Mouse (Mus musculus) limb, embryonic 12.5 days (tissue): Measurements from ENCODE around the gene Tiprl. TPM values are rescaled to one million over a fixed set of nuclear protein-coding genes. Genes with fewer than 3 reads are reported as not detected.

ENCODE experiments used
- ATAC-seq: fragments of 200-750 bp; cut with Nextera tagmentation; 2 replicates; pipeline ENCODE4 v1.8.0; 2017; ENCODE audit warnings: low read depth, moderate TSS enrichment; ENCODE audit not compliant: insufficient number of reproducible peaks, insufficient read depth, low FRiP score, low TSS enrichment
- H3K27ac ChIP-seq: fragments of 300-500 bp; sonication (generic); 2 replicates; pipeline ENCODE4 v1.5.1; 2016; ENCODE audit warnings: mild to moderate bottlenecking, moderate library complexity
- H3K27me3 ChIP-seq: fragments of 300-500 bp; sonication (generic); 2 replicates; pipeline ENCODE4 v1.6.1; 2016; ENCODE audit warnings: mild to moderate bottlenecking, moderate library complexity
- H3K36me3 ChIP-seq: fragments of 300-500 bp; sonication (generic); 2 replicates; pipeline ENCODE4 v1.6.1; 2016; ENCODE audit warnings: mild to moderate bottlenecking, moderate library complexity
- H3K4me1 ChIP-seq: fragments of 300-500 bp; sonication (generic); replicated peaks from 2 replicates; pipeline ENCODE4 v1.6.1; 2016
- H3K4me2 ChIP-seq: fragments of 300-500 bp; sonication (generic); 2 replicates; pipeline ENCODE4 v1.6.1; 2016; ENCODE audit warnings: mild to moderate bottlenecking, moderate library complexity
- H3K4me3 ChIP-seq: fragments of 300-500 bp; sonication (generic); replicated peaks from 2 replicates; pipeline ENCODE4 v1.5.1; 2016; ENCODE audit warnings: mild to moderate bottlenecking
- H3K9ac ChIP-seq: fragments of 300-500 bp; sonication (generic); replicated peaks from 2 replicates; pipeline ENCODE4 v1.6.1; 2016; ENCODE audit warnings: mild to moderate bottlenecking, moderate library complexity
- H3K9me3 ChIP-seq: fragments of 300-500 bp; sonication (generic); 2 replicates; pipeline ENCODE4 v1.6.1; 2016; ENCODE audit warnings: mild to moderate bottlenecking, moderate library complexity
- WGBS: fragments of 180-500 bp; shearing (Covaris S2); methylation state at CpG from one replicate; pipeline ENCODE4 v1.1.7; 2016; 5-methylcytosine and 5-hydroxymethylcytosine counted together
- polyA plus RNA-seq: library from polyadenylated mRNA; unstranded; fragments of >200 nt; fragmentation: Nextera tagmentation; extraction: Ambion mirVana; gene quantifications from 2 replicates; pipeline ENCODE4 v1.2.1, GENCODE M21; 2016

Gene Tiprl
- polyA plus RNA-seq, 1 experiment from 2014 or later, result 95.9 TPM

- Histone ChIP-seq H3K9me3 (no peaks in the 10 kb centered on the region), H3K4me3 (no peak overlapping the region), H3K9ac (no peak overlapping the region), H3K27ac (no peak overlapping the region), H3K4me1 (peaks cover 12% of the 10 kb centered on the region), H3K27me3 (no peaks in the 10 kb centered on the region), H3K36me3 (peaks cover 9% of the 10 kb centered on the region), H3K4me2 (no peak overlapping the region)
- ATAC-seq, result no peak
- WGBS, result 89% methylated on average over 10 of the region's 10 CpGs
These were observed 46.1 kb downstream of the Tiprl start for GRCm38 (mm10) chr1:165190571-165191273.

GRCm38 (mm10) chr1:165190068-165190467, 46.7 kb downstream of the Tiprl start:
- 75% methylated on average over 6 of the region's 6 CpGs for WGBS
- Histone ChIP-seq H3K27ac (no peak overlapping the region), H3K27me3 (no peaks in the 10 kb centered on the region), H3K4me1 (peaks cover 12% of the 10 kb centered on the region), H3K9me3 (no peaks in the 10 kb centered on the region), H3K4me3 (no peak overlapping the region), H3K4me2 (no peak overlapping the region), H3K9ac (no peak overlapping the region), H3K36me3 (peaks cover 9% of the 10 kb centered on the region)
- ATAC-seq, result no peak

DNA sequence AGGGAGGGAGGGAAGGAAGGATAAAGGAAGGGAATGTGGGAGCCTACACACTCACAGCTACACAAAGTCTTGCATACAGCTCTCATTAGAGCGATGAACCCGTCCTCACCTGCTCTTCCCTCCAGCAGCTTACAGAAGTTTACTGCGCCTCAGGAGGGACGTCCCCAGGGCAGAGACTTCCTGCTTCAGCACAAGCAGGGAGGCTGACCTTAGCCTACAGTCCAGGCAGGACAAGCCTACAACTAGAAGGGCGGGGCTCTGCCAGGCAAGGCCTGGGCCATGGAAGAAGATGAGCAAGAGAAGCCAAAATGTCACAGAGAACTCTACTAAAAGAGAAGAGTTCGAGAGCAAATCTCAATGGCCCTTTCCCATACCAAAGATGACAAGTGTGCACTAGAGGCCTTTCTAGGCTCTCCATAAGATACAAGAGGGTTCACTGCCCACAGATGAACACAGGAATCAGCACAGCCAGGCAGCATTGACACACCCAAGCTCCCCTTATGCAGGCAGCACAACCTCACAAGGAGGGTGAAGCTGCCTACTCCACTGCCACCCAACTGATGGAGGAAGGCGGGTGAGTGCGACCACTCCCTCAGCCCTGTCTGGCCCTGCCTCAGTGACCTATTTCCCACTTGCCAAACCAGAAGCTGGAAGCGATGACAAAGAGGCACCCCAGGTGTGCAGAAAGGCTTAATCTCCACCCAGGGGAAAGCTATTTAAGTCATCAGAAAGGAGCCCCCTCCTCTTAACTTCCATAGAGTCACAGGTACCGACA, 47.8 kb downstream of the Tiprl start:
- Histone ChIP-seq H3K36me3 (peaks cover 17% of the 10 kb centered on the region), H3K9me3 (no peaks in the 10 kb centered on the region)
- 71% methylated on average over 10 of the region's 10 CpGs for WGBS

GRCm38 (mm10) chr1:165187357-165187756, 49.4 kb downstream of the Tiprl start:
- Histone ChIP-seq H3K4me1 (no peaks in the 10 kb centered on the region), H3K9ac (no peak overlapping the region), H3K4me2 (no peak overlapping the region), H3K27me3 (no peaks in the 10 kb centered on the region), H3K4me3 (no peak overlapping the region), H3K27ac (no peak overlapping the region), H3K9me3 (no peaks in the 10 kb centered on the region), H3K36me3 (peaks cover 29% of the 10 kb centered on the region)
- no peak for ATAC-seq
- WGBS, result 68% methylated on average over 5 of the region's 5 CpGs

More for the DNA sequence above, 47.8 kb downstream of the Tiprl start:
- H3K4me1 ChIP-seq, result 0 out of 2 replicates have a peak, but pooled peaks cover 6% of the 10 kb centered on the region
- H3K9ac ChIP-seq, result no peak overlapping the region
- H3K27ac ChIP-seq, result no peak overlapping the region
- no peaks in the 10 kb centered on the region for H3K27me3 ChIP-seq
- ATAC-seq, result no peak
- no peak overlapping the region for H3K4me2 ChIP-seq
- H3K4me3 ChIP-seq, result no peak overlapping the region

GRCm38 (mm10) chr1:165186491-165186890, 50.3 kb downstream of the Tiprl start:
- Histone ChIP-seq H3K27ac (no peak overlapping the region), H3K4me3 (no peak overlapping the region), H3K4me2 (no peak overlapping the region), H3K36me3 (peaks cover 36% of the 10 kb centered on the region), H3K4me1 (no peaks in the 10 kb centered on the region), H3K9me3 (no peaks in the 10 kb centered on the region), H3K9ac (no peak overlapping the region), H3K27me3 (no peaks in the 10 kb centered on the region)
- whole genome bisulfite sequencing, result 85% methylated on average over 12 of the region's 12 CpGs
- ATAC-seq, result no peak

- no peaks in the 10 kb centered on the region for H3K9me3 ChIP-seq
- H3K4me1 ChIP-seq, result 0 out of 2 replicates have a peak, but pooled peaks cover 3% of the 10 kb centered on the region
- H3K9ac ChIP-seq, result no peak overlapping the region
- H3K27me3 ChIP-seq, result no peaks in the 10 kb centered on the region
- no peak overlapping the region for H3K27ac ChIP-seq
- no peak for ATAC-seq
- peaks cover 40% of the 10 kb centered on the region for H3K36me3 ChIP-seq
- no peak overlapping the region for H3K4me2 ChIP-seq
- H3K4me3 ChIP-seq, result no peak overlapping the region
- 67% methylated on average over 7 of the region's 7 CpGs for WGBS
These were observed 51.7 kb downstream of the Tiprl start for GRCm38 (mm10) chr1:165185116-165185515.

- no peaks in the 10 kb centered on the region for H3K27me3 ChIP-seq
- H3K4me2 ChIP-seq, result no peak overlapping the region
- no peak overlapping the region for H3K4me3 ChIP-seq
- WGBS, result 87% methylated on average over 3 of the region's 3 CpGs
- H3K9me3 ChIP-seq, result no peaks in the 10 kb centered on the region
- ATAC-seq, result no peak
- H3K9ac ChIP-seq, result no peak overlapping the region
- H3K36me3 ChIP-seq, result peaks cover 45% of the 10 kb centered on the region
- H3K27ac ChIP-seq, result no peak overlapping the region
- H3K4me1 ChIP-seq, result 0 out of 2 replicates have a peak, but pooled peaks cover 3% of the 10 kb centered on the region
These were observed 52.6 kb downstream of the Tiprl start for GRCm38 (mm10) chr1:165184178-165184577.

GRCm38 (mm10) chr1:165183400-165183799, 53.4 kb downstream of the Tiprl start:
- Histone ChIP-seq H3K36me3 (peaks cover 51% of the 10 kb centered on the region), H3K27me3 (no peaks in the 10 kb centered on the region), H3K9me3 (no peaks in the 10 kb centered on the region), H3K4me3 (no peak overlapping the region), H3K4me2 (no peak overlapping the region), H3K4me1 (0 out of 2 replicates have a peak, but pooled peaks cover 3% of the 10 kb centered on the region), H3K9ac (no peak overlapping the region), H3K27ac (no peak overlapping the region)
- WGBS, result 72% methylated on average over 6 of the region's 6 CpGs
- no peak for ATAC-seq

DNA sequence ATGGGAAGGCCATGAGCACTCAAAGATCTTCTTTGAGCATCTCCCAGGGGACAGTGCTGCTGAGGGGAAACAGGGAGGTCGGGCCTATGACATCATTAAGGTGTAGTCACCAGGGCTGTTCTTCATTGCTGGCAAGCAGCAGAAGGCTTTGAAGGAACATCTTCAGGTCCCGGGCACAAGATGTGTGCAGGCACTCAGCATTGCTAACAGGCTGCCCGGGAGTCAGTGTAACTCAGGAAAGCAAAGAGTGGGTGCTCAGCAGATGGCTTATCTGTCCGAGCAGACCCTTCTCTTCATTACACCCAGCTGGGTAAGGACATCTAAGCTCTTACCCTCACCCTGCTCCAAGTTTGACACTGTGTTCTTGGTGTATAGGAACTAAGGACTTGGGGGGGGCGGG, 57.5 kb downstream of the Tiprl start:
- Histone ChIP-seq H3K9me3 (no peaks in the 10 kb centered on the region), H3K27ac (no peak overlapping the region), H3K4me1 (0 out of 2 replicates have a peak, but pooled peaks cover 3% of the 10 kb centered on the region), H3K36me3 (peaks cover 54% of the 10 kb centered on the region), H3K4me3 (no peak overlapping the region), H3K4me2 (no peak overlapping the region), H3K9ac (no peak overlapping the region), H3K27me3 (no peaks in the 10 kb centered on the region)
- no peak for ATAC-seq
- WGBS, result 88% methylated on average over 5 of the region's 5 CpGs

- no peak for ATAC-seq
- H3K9ac ChIP-seq, result no peak overlapping the region
- no peaks in the 10 kb centered on the region for H3K9me3 ChIP-seq
- H3K4me2 ChIP-seq, result no peak overlapping the region
- H3K27me3 ChIP-seq, result no peaks in the 10 kb centered on the region
- H3K4me1 ChIP-seq, result 0 out of 2 replicates have a peak, but pooled peaks cover 3% of the 10 kb centered on the region
- H3K27ac ChIP-seq, result no peak overlapping the region
- WGBS, result 80% methylated on average over 6 of the region's 6 CpGs
- peaks cover 43% of the 10 kb centered on the region for H3K36me3 ChIP-seq
- H3K4me3 ChIP-seq, result no peak overlapping the region
These were observed 58.7 kb downstream of the Tiprl start for GRCm38 (mm10) chr1:165178075-165178474.

GRCm38 (mm10) chr1:165174059-165174616, 62.7 kb downstream of the Tiprl start:
- H3K4me2 ChIP-seq, result no peak overlapping the region
- H3K9me3 ChIP-seq, result no peaks in the 10 kb centered on the region
- no peak overlapping the region for H3K4me3 ChIP-seq
- WGBS, result 65% methylated on average over 9 of the region's 9 CpGs
- no peaks in the 10 kb centered on the region for H3K4me1 ChIP-seq
- H3K9ac ChIP-seq, result no peak overlapping the region
- peaks cover 22% of the 10 kb centered on the region for H3K36me3 ChIP-seq
- no peak overlapping the region for H3K27ac ChIP-seq
- ATAC-seq, result no peak
- no peaks in the 10 kb centered on the region for H3K27me3 ChIP-seq
